Mouse (Mus musculus): ENCODE data around the gene Mybbp1a.

- TF ChIP-seq CTCF (IDR thresholded peaks at IDR 0.05; ENCODE audit: insufficient read depth, low read length) (no peak), POLR2A (IDR thresholded peaks at IDR 0.05; ENCODE audit: borderline replicate concordance, extremely low read depth, low read depth, low read length) (no peak)
These were observed 48.2 kb downstream of the Mybbp1a start for GRCm38 (mm10) chr11:72489397-72489796.

Data from lung, adult 2 months (tissue).